Comparison of ENCODE assay signal across 25 mouse cellular contexts in the genomic region with DNA sequence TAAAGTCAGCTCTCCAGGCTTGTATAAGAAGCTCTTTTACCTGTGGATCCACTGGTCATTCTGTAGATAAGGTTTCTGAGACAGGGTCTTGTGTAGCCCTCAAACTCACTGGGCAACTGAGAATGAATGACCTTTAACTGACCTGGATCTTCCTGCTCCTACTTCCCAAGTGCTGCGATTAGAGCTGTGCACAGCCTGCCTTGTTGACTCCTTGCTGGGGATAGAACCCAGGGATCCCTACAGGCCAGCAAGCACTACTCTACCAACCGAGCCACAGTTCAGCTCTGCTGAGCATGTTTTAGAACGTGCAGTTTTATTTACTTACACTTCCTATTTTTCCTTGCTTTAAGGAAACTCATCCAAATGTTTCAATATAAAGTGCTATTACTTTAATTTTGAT. TPM values are rescaled to one million over a fixed set of nuclear protein-coding genes. Genes with fewer than 3 reads are reported as not detected.
DNase-seq lines count a peak whose midpoint lies in the region; ATAC-seq and TF ChIP-seq lines count a peak whose summit lies in the region.
"Had no signal": no experiment of that assay in that cellular context is flagged by ENCODE, and none has a peak within 500 bp of the region (broad histone marks: within the 10 kb centered on the region; RNA-seq: fewer than 3 reads in every experiment).

No protein-coding gene starts in this region.

- H3K36me3 ChIP-seq in kidney, embryonic 15.5 days = peaks cover 74% of the 10 kb centered on the region
- H3K36me3 ChIP-seq in myocyte (ENCODE audit: control insufficient read depth, insufficient read depth) = peaks cover 26% of the 10 kb centered on the region
- peaks cover 20% of the 10 kb centered on the region for H3K36me3 ChIP-seq in midbrain, postnatal 0 days (ENCODE audit: insufficient read depth, low read length)

- ATAC-seq in kidney, embryonic 15.5 days (replicated peaks; ENCODE audit: low FRiP score) = no peak
- ATAC-seq in midbrain, postnatal 0 days (ENCODE audit: low FRiP score) = no peak
- ATAC-seq: forebrain, embryonic 14.5 days; forebrain, postnatal 0 days; Patski had no signal

- no peak for TF ChIP-seq CTCF in midbrain, postnatal 0 days (IDR thresholded peaks at IDR 0.05)

- no peak overlapping the region for H3K9ac ChIP-seq in kidney, embryonic 15.5 days
- no peak overlapping the region for H3K9ac ChIP-seq in midbrain, postnatal 0 days (replicated peaks; ENCODE audit: low read length, poor library complexity, severe bottlenecking)
- H3K9ac ChIP-seq: embryonic facial prominence, embryonic 12.5 days; embryonic facial prominence, embryonic 15.5 days; forebrain, postnatal 0 days; heart, embryonic 13.5 days; hindbrain, embryonic 14.5 days had no signal

- WGBS in kidney, embryonic 15.5 days = 60% methylated on average over 3 of the region's 3 CpGs
- WGBS in midbrain, postnatal 0 days = 90% methylated on average over 3 of the region's 3 CpGs

- H3K4me2 ChIP-seq in kidney, embryonic 15.5 days = no peak overlapping the region
- H3K4me2 ChIP-seq in myocyte (ENCODE audit: low read depth) = peak overlapping the region; percentile 35
- no peak overlapping the region for H3K4me2 ChIP-seq in midbrain, postnatal 0 days (ENCODE audit: low read depth, low read length, poor library complexity, severe bottlenecking)
- H3K4me2 ChIP-seq: embryonic facial prominence, embryonic 12.5 days; embryonic facial prominence, embryonic 15.5 days; heart, embryonic 13.5 days; hindbrain, embryonic 14.5 days had no signal

- TF ChIP-seq POLR2A in myocyte (IDR thresholded peaks at IDR 0.05; ENCODE audit: insufficient read length, low read depth) = no peak

- no peaks in the 10 kb centered on the region for H3K27me3 ChIP-seq in kidney, embryonic 15.5 days
- H3K27me3 ChIP-seq in myocyte (ENCODE audit: control insufficient read depth, insufficient read depth, insufficient read length) = no peaks in the 10 kb centered on the region
- no peaks in the 10 kb centered on the region for H3K27me3 ChIP-seq in midbrain, postnatal 0 days (ENCODE audit: insufficient read depth, low read length)
- H3K27me3 ChIP-seq: embryonic facial prominence, embryonic 12.5 days; embryonic facial prominence, embryonic 15.5 days; heart, embryonic 13.5 days; Patski had no signal

- peak overlapping the region; percentile 37; the same call in 1 of the 2 replicates for H3K27ac ChIP-seq in kidney, embryonic 15.5 days
- no peak overlapping the region for H3K27ac ChIP-seq in midbrain, postnatal 0 days (ENCODE audit: low read depth, low read length)
- H3K27ac ChIP-seq: embryonic facial prominence, embryonic 12.5 days; embryonic facial prominence, embryonic 15.5 days; heart, adult 2 months; heart, embryonic 10.5 days; heart, embryonic 13.5 days; hindbrain, embryonic 14.5 days had no signal

- H3K79me2 ChIP-seq in myocyte (ENCODE audit: control insufficient read depth, insufficient read depth) = no peaks in the 10 kb centered on the region

- peak; percentile 38 for DNase-seq in gastrocnemius, adult 18-20 months (ENCODE audit: low spot score)
- DNase-seq in gastrocnemius, adult 8-10 months (ENCODE audit: low spot score in 2 of 2) = no peak
- DNase-seq in kidney, adult 11 months = no peak
- no peak for DNase-seq in midbrain, postnatal 0 days (ENCODE audit: low spot score)
- DNase-seq: adrenal gland, postnatal 10 days; adrenal gland, postnatal 36 days; cerebellum, adult 11 months; cerebellum, adult 2 months; cerebellum, adult 9-11 months; cerebellum, postnatal 25 days; forebrain, postnatal 0 days; gastrocnemius, postnatal 36 days; heart, adult 2 months; heart, postnatal 14 days; heart, postnatal 4 days had no signal

- H3K4me3 ChIP-seq in kidney, embryonic 15.5 days (replicated peaks) = no peak overlapping the region
- no peak overlapping the region for H3K4me3 ChIP-seq in myocyte
- no peak overlapping the region for H3K4me3 ChIP-seq in midbrain, postnatal 0 days (ENCODE audit: low read depth, low read length)
- H3K4me3 ChIP-seq: embryonic facial prominence, embryonic 12.5 days; embryonic facial prominence, embryonic 15.5 days; heart, adult 2 months; heart, embryonic 10.5 days; heart, embryonic 13.5 days had no signal

- H3ac ChIP-seq in myocyte (ENCODE audit: control insufficient read depth, insufficient read length) = no peak overlapping the region

- peaks cover 8% of the 10 kb centered on the region; the same call in 1 of the 2 replicates for H3K4me1 ChIP-seq in kidney, embryonic 15.5 days
- H3K4me1 ChIP-seq in midbrain, postnatal 0 days (ENCODE audit: insufficient read depth, low read length) = no peaks in the 10 kb centered on the region
- H3K4me1 ChIP-seq: embryonic facial prominence, embryonic 15.5 days had no signal

- no peaks in the 10 kb centered on the region for H3K9me3 ChIP-seq in kidney, embryonic 15.5 days (replicated peaks)
- no peaks in the 10 kb centered on the region for H3K9me3 ChIP-seq in midbrain, postnatal 0 days (ENCODE audit: low read length)
- H3K9me3 ChIP-seq: embryonic facial prominence, embryonic 12.5 days; embryonic facial prominence, embryonic 15.5 days; G1E; heart, embryonic 10.5 days; heart, embryonic 13.5 days had no signal

TF ChIP-seq in myocyte, 11 proteins besides CTCF, POLR2A, EP300 and RAD21:
- TF ChIP-seq POLR2AphosphoS2 (IDR thresholded peaks at IDR 0.05; ENCODE audit: insufficient read length, low read depth) = no peak
- TF ChIP-seq MYOD1 (IDR thresholded peaks at IDR 0.05; ENCODE audit: control insufficient read depth in 1 of 3, insufficient read length in 2 of 3, low read depth in 2 of 3) = no peak
- TF ChIP-seq REST (IDR thresholded peaks at IDR 0.05; ENCODE audit: insufficient read depth, insufficient read length) = no peak
- no peak for TF ChIP-seq TCF12 (IDR thresholded peaks at IDR 0.05; ENCODE audit: insufficient read depth, poor library complexity, severe bottlenecking)
- TF ChIP-seq SRF (IDR thresholded peaks at IDR 0.05; ENCODE audit: control insufficient read depth, insufficient read length, low read depth) = no peak
- no peak for TF ChIP-seq TCF3 (IDR thresholded peaks at IDR 0.05; ENCODE audit: insufficient read length, low read depth)
- TF ChIP-seq USF1 (IDR thresholded peaks at IDR 0.05; ENCODE audit: low read depth) = no peak
- TF ChIP-seq E2F4 (IDR thresholded peaks at IDR 0.05; ENCODE audit: insufficient read depth) = no peak
- no peak for TF ChIP-seq CEBPB (IDR thresholded peaks at IDR 0.05; ENCODE audit: insufficient read depth, poor library complexity, severe bottlenecking)
- no peak for TF ChIP-seq MAX (IDR thresholded peaks at IDR 0.05; ENCODE audit: low read depth)
- no peak for TF ChIP-seq MYOG (IDR thresholded peaks at IDR 0.05; ENCODE audit: control insufficient read depth in 1 of 3, insufficient read depth in 1 of 3, insufficient read length in 2 of 3, low read depth in 2 of 3)

RNA-seq across cellular contexts. Expression of gene Tmem248, which starts 19.4 kb away (rescaled TPM):
- total RNA-seq in gastrocnemius, adult 18-20 months (2021) = 10 to 100 TPM; 43.4 to 44.3 TPM
- total RNA-seq in gastrocnemius, adult 8-10 months (2022) = 10 to 100 TPM; 52.7 to 61.0 (median 55.8) TPM
- polyA plus RNA-seq in kidney, embryonic 15.5 days (2015; fragmentation: Nextera tagmentation; extraction: Ambion mirVana) = 33.6 and 34.6 TPM in 2 replicates
- polyA plus RNA-seq in myocyte (2012; fragmentation: generic; extraction: Trizol) = 25.3 TPM
- 46.9 and 50.1 TPM in 2 replicates for total RNA-seq in midbrain, postnatal 0 days (2014; rRNA removed)
- 28.6 and 31.6 TPM in 2 replicates for polyA plus RNA-seq in midbrain, postnatal 0 days (2015; fragmentation: Nextera tagmentation; extraction: Ambion mirVana)

RNA-seq across cellular contexts. Expression of gene Rabgef1, which starts 25.9 kb away (rescaled TPM):
- 100 to 1,000 TPM in 1 of 2 experiments, 10 to 100 TPM in 1; 91.2 to 116 TPM for total RNA-seq in gastrocnemius, adult 18-20 months (2021)
- 100 to 1,000 TPM in 3 of 4 experiments, 10 to 100 TPM in 1; 94.6 to 134 (median 116) TPM for total RNA-seq in gastrocnemius, adult 8-10 months (2022)
- polyA plus RNA-seq in kidney, embryonic 15.5 days (2015; fragmentation: Nextera tagmentation; extraction: Ambion mirVana) = 30.0 and 32.1 TPM in 2 replicates
- polyA plus RNA-seq in myocyte (2012; fragmentation: generic; extraction: Trizol) = 18.8 TPM
- 15.5 and 24.2 TPM in 2 replicates for total RNA-seq in midbrain, postnatal 0 days (2014; rRNA removed)
- 31.3 and 34.1 TPM in 2 replicates for polyA plus RNA-seq in midbrain, postnatal 0 days (2015; fragmentation: Nextera tagmentation; extraction: Ambion mirVana)

RNA-seq across cellular contexts. Expression of gene Kctd7, which starts 52.8 kb away (rescaled TPM):
- 1 to 10 TPM; 2.6 to 3.6 TPM for total RNA-seq in gastrocnemius, adult 18-20 months (2021)
- total RNA-seq in gastrocnemius, adult 8-10 months (2022) = 1 to 10 TPM; 2.0 to 4.1 (median 3.5) TPM
- polyA plus RNA-seq in kidney, embryonic 15.5 days (2015; fragmentation: Nextera tagmentation; extraction: Ambion mirVana) = 4.7 and 5.0 TPM in 2 replicates
- 4.5 TPM for polyA plus RNA-seq in myocyte (2012; fragmentation: generic; extraction: Trizol)
- 19.5 and 22.3 TPM in 2 replicates for total RNA-seq in midbrain, postnatal 0 days (2014; rRNA removed)
- polyA plus RNA-seq in midbrain, postnatal 0 days (2015; fragmentation: Nextera tagmentation; extraction: Ambion mirVana) = 12.2 and 14.3 TPM in 2 replicates

RNA-seq across cellular contexts. Expression of gene Sbds, which starts 57.9 kb away (rescaled TPM):
- 10 to 100 TPM; 30.3 to 37.7 TPM for total RNA-seq in gastrocnemius, adult 18-20 months (2021)
- 10 to 100 TPM; 26.8 to 34.1 (median 28.8) TPM for total RNA-seq in gastrocnemius, adult 8-10 months (2022)
- polyA plus RNA-seq in kidney, embryonic 15.5 days (2015; fragmentation: Nextera tagmentation; extraction: Ambion mirVana) = 73.4 and 75.3 TPM in 2 replicates
- polyA plus RNA-seq in myocyte (2012; fragmentation: generic; extraction: Trizol) = 47.2 TPM
- 16.6 and 20.3 TPM in 2 replicates for total RNA-seq in midbrain, postnatal 0 days (2014; rRNA removed)
- polyA plus RNA-seq in midbrain, postnatal 0 days (2015; fragmentation: Nextera tagmentation; extraction: Ambion mirVana) = 39.8 and 46.4 TPM in 2 replicates

RNA-seq across cellular contexts. Expression of gene Tyw1, which starts 58.0 kb away (rescaled TPM):
- 10 to 100 TPM in 1 of 2 experiments, 1 to 10 TPM in 1; 10.0 to 11.1 TPM for total RNA-seq in gastrocnemius, adult 18-20 months (2021)
- total RNA-seq in gastrocnemius, adult 8-10 months (2022) = 10 to 100 TPM in 2 of 4 experiments, 1 to 10 TPM in 2; 9.6 to 13.8 (median 11.3) TPM
- 28.0 TPM in 2 replicates for polyA plus RNA-seq in kidney, embryonic 15.5 days (2015; fragmentation: Nextera tagmentation; extraction: Ambion mirVana)
- polyA plus RNA-seq in myocyte (2012; fragmentation: generic; extraction: Trizol) = 23.6 TPM
- 18.3 and 21.3 TPM in 2 replicates for total RNA-seq in midbrain, postnatal 0 days (2014; rRNA removed)
- polyA plus RNA-seq in midbrain, postnatal 0 days (2015; fragmentation: Nextera tagmentation; extraction: Ambion mirVana) = 16.3 and 18.0 TPM in 2 replicates
